Mouse (Mus musculus) heart, adult 18-20 months (tissue): ENCODE data around the gene Mpdu1. TPM values are rescaled to one million over a fixed set of nuclear protein-coding genes. Genes with fewer than 3 reads are reported as not detected.
"Not testable (repeated sequence)": the region's sequence is repeated elsewhere in the genome, so short reads cannot be mapped to it uniquely, and the experiment has no call there.

Source experiments
- DNase-seq, 2 experiments: peaks; one replicate each; pipeline ENCODE4 v3.0.0; 2021 to 2022; ENCODE audit warnings: mixed read lengths in 1 of 2
- long read RNA-seq, 2 experiments: library from polyadenylated mRNA; stranded (forward); transcript quantifications; one replicate each; pipeline ENCODE4 v2.0.0; 2021
- total RNA-seq, 2 experiments: library from RNA; stranded (reverse); gene quantifications; 2 replicates each; pipeline ENCODE4 v1.2.3; 2021

The Mpdu1 gene
- 10 to 100 TPM; 12.3 to 15.6 TPM for total RNA-seq
- long read RNA-seq, experiment 1, partial matches to known transcripts: 0 of 2 reads
- long read RNA-seq, experiment 1, other reads (novel, unspliced or antisense): 1 of 2 reads
- long read RNA-seq, experiment 2, partial matches to known transcripts: 0 of 4 reads
- long read RNA-seq, experiment 2, other reads (novel, unspliced or antisense): 3 of 4 reads

DNA sequence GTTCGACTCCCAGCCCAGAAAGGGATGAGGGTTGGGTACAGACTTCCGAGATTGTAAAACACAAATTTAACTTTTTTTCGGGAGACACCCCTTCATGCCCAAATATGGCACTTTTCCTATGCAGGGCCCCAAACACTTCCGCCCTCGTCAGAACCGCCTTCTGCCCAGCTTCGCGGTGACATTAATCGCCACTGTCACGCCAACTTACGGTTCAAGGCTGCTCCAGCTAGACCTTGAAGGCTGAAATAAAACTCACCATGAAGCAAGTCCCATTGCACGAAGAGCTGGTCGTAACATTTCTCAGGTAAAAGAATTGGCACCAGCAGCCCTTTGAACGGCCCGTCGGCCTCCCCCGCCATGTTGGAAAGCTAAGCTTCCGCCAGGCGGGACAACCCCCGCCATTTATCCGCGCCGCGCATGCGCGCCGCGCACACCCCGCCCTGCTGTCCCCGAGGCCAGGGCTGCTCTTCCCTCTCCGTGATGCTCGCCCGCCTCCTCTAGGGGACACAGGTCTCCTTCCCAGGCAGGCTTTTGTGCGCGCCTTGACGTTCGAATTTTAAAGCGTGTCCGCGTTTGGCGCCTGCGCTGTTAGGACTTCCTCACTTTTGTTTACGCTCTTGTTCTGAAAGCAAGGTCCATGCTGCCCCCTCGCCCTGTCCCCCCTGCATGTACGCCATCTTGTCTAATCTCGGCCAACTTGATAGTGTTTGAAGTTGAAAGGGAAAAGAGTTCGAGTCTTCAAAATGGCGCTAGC lies at the start of gene Mpdu1:
Mpdu1 (minus strand) TSS at position 430 of the 754 bp plus-strand sequence.
- peak; percentile 94 to 98 for DNase-seq

DNA sequence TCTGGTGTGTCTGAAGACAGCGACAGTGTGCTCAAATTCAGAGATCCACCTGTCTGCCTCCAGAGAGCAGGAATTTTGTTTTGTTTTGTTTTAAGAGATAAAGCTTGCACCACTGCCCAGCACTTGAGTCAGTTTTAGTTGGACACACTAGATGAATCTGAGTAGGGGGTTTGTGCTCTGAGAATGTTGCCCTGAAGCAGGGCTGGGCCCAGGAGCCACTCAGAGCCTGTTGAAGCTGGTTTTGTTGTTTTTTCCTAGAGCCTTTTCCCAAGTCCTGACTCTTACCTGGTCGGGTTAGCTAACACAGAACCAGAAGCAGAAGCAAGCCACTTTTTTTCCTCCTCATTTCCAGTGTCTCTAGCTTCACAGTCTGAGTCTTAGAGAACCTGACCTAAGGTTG lies 48.6 kb upstream of the Mpdu1 start:
- no peak for DNase-seq

DNA sequence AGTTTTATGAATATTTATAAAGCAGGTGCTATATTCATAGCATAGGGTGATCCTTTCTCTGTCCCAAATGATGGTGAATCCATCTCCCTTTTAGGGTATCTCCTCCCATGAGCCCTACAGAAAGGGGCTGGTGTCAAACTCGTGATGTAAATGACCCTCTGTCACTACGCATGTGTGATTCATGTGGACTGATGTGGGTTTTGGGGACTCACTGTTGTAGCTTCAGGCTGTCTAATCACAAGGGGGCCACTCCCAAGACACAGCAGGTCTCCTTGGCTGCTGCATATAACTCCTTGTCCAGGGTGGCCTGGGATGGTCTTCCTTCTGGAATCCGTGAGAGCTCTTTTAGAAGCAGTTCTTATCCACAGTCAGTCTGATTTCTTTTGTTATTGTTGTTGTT lies 48.0 kb upstream of the Mpdu1 start:
- DNase-seq: no peak

DNA sequence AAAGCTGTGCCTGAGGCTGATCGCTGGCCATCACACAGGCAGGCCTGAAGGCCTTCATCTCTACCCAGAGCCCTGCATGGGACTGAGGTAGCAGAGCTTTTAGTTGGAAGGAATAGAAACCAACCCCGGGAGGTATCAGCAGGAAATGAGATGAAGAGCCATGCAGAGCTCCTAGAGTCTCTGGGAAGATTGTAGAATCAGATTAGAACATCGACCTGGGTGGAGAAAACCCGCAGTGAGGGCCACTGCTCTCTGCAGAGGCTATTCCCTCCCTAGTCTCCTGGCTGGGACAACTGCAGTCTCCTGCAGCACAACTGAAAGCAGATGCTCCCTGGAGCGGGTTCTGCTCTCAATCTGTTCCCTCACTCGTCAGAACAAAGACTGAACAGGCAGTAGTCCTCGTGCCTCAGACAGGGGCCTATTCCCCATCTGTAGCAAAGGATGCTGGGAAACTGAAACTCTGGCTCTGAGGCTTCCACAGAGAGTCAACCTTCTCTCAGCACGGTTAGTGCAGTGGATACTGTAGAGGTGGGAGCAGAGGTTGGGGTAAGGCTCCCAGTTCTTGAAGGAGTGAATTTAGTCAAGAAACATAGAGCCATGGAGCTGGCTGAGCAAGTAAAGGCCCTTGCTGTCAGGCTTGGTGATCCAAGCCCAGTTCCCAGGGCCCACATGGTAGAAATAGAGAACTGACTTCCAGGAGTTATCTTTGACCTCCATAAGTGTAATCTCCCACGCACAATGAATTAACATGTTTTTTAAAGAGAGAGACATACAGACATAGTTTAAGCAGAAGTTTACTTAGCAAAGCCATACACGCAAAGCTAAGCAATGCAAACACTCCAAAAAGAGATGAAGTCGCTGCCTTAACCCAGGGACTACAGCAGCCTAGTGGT lies 47.4 kb upstream of the Mpdu1 start:
- no peak for DNase-seq

DNA sequence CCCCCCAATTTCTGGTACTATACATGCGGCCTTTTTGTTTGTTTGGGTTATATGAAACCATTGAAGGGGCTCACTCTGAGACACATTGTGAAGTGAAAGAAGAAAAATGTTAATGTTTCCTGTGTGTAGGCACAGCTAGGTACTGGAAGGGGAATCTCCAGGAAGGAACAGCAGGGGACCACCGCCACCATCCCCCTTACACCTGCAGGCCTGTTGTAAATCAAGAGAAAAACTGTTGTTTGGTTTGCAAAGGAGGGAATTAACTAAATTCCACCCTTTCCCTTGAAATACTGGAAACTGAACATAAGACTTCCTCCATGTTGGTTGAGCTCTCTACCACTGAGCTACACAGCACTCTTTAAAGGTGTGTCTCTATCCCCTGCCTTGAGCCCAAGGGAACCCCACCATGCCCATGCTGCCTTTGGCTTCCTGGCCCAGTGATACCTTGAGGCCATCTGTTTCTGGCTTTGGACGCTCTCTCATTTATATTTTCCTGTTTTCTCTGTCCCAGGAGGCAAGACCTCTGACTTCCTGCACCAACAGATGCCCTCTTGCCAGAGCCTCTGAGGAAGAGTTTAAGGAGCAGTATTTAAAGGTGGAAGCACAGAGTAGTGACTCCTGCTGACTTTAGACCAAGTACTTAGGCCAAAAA lies 46.3 kb upstream of the Mpdu1 start:
- DNase-seq: no peak

DNA sequence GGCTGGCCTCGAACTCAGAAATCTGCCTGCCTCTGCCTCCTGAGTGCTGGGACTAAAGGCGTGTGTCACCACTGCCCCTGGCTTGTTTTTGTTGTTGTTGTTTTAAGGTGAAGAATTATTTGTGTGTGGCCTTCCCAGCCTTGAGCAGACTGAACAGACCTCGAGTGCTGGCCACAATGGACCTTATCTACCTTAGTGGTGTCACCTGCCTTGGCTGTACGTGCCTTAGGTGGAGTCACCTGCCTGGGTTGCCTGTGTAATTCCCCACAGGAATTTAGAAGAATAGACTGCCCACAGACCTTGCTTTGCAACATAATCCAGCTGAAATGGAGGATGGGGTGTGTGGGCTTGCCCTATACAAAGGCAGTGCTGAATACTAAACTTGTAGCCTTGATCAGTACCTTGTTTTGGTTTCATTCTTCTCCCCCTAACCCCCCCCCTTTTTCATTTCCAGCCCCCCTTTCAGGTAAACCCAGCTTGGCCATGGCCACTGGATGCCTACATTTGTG lies 45.5 kb upstream of the Mpdu1 start:
- no peak for DNase-seq

DNA sequence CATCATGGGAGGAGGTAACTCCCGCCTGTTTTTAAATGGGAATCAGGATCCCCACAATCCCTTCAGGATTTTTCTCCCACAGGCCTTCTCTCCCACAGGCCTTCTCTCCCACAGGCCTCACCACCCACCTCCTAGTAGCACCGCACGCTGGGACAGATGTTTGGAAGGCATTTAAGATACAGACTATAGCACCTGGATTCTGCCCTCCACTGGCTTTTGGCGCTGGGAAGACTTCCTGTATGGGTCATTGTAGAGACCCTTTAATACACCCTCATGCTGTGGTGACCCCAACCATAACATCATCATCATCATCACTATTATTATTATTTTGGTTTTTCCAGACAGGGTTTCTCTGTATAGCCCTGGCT lies 45.0 kb upstream of the Mpdu1 start:
- DNase-seq: no peak

DNA sequence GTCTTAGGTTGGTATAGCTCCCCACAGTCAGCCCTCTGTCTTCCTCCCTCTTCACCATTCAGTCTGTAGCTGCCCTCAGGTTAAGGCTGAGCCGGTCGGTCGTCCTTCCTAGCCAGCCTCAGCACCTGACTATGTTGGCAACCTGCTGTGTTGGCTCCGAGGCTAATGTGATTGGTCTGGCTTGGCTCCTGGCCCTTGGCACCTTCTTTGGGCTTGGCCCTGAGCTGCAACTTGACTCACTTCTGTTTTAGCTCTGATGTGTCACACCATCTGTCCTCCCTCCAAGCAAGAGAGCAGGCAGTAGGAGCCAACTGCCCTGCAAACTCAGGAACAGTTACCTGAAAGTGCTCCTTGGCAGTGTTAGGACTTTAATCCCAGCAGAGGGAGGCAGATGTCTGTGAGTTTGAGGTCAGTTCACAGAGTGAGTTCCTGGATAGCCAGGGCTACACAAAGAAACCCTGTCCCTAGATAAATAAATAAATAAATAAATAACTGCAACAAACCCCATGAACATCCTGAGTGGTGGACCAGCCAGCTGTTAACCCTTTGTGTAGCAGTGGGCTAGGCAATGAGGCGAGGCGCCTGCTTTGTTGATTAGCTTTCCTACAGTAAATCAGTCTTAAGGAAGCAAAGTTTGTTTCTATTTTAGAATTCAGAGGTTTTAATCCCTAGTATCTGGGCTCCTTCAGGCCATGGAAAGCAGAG lies 44.5 kb upstream of the Mpdu1 start:
- DNase-seq: peak; percentile 87 to 89

DNA sequence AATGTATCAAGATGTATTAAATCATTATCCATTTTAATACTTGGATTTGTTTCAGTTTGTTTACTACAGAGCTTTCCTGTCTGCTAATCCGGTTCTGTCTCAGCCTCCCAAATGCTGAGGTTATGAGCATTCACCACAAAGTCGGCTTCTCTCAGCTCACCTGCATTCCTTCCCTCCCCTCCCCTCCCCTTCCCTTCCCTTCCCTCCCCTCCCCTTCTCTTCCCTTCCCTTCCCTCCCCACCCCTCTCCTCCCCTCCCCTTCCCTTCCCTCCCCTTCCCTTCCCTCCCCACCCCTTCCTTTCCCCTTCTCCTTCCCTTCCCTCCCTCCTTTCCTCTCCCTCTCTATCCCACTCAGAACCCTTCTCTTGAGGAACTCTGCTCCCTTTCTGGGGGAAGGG lies 42.2 kb upstream of the Mpdu1 start:
- DNase-seq: no peak

DNA sequence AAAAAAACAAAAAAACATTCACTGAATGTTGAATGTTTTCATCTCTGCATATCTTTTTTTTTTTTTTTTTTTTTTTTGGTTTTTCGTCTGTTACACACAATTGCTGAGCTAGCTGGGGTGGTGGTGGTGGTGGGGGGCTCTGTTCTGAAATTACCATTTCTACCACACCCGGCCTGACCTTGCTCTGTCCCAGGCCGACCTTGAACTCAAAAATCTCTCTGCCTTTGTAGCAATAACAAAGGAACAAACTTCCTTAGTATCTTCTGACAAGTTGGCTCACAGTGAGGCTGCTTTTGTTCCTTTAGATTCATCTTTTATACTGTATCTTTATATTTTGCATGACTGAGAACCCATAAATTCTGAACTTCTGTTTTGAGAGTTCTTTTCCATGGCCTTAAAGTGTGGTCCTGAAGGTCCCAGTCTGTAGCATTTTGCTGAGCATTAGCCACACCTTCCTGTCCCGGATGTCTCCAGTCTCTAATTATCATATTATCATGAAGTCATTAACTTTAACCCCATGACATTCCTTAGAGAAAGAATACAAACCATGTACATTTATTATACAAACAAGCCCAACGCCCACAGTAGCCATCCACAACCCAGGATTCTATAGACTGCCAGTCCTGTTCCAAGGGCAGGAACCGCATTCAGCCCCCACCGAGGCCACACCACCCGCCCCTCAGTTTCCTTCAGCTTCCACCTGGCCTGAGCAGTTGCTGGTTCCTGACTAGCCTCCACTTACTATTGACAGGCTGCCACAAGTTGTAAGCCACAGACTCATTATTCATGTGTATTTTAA lies 41.6 kb upstream of the Mpdu1 start:
- no peak for DNase-seq

DNA sequence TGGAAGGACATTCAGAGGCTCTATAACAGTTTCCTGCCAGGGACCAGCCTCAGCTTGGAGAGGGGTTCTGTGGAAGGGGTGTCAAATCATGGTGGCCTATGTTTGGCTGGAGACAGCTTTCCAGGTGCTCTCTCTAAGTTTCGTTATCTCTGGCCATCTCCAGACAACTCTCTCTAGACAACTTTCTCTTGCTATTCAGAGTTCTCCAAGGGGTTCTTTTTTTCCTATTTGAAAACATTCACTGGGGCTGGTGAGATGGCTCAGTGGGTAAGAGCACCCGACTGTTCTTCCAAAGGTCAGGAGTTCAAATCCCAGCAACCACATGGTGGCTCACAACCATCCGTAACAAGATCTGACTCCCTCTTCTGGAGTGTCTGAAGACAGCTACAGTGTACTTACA lies 40.9 kb upstream of the Mpdu1 start:
- DNase-seq: not testable (repeated sequence)

DNA sequence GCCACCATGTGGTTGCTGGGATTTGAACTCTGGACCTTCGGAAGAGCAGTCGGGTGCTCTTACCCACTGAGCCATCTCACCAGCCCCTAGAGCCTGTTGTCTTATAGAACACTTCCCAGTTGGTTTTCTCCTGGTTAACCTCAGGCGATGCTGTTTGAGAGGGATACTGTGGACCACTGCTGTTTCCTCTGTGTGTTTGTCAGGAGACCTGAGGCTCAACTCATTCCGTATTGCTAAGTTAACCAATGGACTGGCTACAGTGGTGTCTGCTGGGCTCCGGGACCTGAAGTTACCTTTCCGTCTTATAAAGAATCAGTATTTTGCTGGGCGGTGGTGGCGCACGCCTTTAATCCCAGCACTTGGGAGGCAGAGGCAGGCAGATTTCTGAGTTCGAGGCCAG lies 40.4 kb upstream of the Mpdu1 start:
- DNase-seq: not testable (repeated sequence)

DNA sequence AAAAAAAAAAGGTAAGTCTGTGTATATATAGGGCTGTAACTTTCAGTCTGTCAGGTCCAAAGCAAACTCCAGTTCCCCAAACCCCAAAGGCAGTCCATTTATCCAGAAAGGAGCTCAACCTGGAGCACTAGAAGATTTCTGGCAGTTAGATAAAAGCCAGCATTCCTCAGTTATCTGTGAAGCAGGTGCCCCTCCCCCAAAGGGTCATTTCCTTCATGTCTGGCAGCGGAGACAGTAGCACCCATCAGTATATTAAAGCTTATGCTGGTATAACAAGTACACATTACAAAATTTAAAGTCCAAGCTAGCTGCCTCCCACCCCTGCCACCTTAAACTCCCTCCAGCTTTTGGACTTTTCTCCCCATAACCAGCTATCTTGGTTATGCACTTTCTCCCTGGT lies 37.2 kb upstream of the Mpdu1 start:
- DNase-seq: no peak

DNA sequence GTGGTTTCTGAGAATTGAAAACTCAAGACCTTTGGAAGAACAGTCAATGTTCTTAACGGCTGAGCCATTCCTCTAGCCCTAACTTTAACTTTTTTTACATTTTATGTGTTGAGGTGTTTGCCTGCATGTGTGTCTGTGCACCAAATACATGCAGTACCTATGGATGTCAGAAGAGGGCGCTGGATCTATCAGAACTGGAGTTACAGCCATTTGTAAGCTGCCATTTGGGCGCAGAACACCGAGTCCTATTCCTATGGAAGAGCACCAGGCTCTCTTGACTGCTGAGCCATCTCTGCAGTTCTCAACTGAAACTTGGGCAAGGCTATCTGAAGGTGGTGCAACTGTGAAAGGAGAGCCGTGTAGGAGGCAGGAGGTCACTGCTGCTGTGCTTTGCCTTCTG lies 36.1 kb upstream of the Mpdu1 start:
- no peak for DNase-seq

DNA sequence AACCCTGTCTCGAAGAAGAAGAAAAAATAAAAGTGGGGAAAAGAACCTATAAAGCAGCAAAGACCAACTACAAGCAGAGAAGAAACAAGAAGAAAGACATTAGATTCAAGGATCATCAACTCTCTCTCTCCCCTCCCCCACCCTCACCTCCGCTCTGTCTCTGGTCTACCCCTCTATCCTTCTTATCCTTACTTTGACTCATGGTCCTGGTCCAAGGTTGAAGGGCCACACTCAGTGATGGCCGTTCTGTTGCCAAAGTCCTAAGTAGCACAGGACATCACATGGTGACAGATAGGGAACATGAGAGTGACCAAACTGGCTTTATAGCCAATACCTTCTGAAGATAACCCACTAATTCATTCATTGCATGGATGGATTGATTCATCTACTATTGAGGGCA lies 35.0 kb upstream of the Mpdu1 start:
- DNase-seq: no peak

DNA sequence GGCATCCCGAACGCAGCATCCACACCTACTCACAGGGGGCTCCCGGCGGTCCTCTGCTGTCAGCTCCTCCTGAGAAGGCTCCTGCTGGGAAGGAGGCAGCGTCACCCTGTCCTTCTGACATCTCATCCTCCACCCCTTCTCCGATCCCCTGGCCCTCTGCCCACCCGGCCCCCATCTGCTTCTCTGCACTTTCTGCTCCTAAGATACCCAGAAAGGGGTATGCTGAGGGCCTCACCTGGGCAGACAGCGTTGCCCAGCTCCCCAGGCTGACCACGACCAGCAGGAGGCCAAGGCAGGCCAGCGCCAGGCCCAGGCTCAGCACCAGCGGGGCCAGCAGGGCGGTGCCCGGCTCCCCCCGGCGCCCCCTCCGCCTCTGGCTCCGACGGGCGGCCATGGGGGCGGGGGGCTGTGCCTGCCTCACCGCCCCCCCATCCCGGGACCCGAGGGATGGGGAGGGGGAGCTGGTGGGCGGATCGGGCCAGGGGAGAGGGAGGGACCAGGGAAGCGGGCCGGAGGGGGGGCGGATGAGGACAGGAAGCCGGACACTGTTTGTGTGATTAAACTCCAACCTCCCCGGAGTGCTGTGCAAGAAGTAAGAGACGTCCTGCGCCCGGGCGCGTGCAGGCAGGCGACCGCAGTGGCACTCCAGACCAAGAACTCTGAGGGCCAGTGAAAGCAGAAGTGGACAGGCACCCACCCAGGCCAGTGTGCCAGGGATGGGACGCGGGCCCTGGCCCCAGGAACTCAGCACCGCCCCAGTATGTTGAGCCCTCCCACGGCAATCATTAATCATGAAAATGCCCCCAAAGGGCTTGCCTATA lies 33.1 kb upstream of the Mpdu1 start, which contains the start of the genes Tnfsf12 and Tnfsfm13:
Tnfsf12 (minus strand) TSS at position 489 of the 821 bp plus-strand sequence.
Tnfsfm13 (minus strand) TSS at position 738 of the 821 bp plus-strand sequence.
- peak; percentile 89 to 92 for DNase-seq

DNA sequence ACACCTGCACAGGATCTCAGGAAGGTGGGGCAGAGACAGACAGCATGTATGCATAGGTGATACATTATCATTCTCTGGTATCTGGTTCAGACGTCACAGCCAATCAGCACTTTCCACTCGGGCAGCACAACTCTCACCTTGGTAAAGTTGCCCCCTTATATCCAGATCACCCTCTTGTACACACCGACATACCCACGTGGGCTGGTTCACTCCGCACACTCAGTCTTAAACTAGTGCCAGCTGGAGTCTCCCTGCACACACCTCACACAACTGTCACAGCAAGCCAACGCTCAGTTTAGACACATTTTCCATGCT lies 32.6 kb upstream of the Mpdu1 start:
- no peak for DNase-seq

DNA sequence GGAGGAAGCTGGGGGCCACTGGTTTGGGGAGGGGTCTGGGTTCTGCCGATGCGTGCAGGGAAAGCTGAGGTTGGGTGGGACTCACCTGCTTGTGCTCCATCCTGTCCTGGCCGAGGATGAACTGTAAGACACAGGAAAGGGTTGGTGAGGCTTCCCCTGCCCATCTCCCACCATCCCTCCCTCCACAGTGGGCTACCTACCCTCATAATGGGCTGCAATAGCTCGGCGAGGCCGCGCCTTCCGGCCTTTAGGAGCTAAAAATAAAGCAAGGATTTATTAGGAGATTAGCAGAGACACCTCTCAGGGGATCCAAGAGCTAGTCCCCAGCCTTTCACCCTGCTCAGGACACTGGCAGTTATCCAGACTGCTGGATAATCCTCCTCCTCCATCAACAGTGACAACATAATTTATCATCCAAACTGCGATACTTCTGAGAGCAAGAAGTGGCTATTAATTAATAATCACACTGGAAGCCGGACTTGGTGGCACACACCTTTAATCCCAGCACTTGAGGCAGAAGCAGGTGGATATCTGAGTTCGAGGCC lies 31.1 kb upstream of the Mpdu1 start:
- DNase-seq: no peak

DNA sequence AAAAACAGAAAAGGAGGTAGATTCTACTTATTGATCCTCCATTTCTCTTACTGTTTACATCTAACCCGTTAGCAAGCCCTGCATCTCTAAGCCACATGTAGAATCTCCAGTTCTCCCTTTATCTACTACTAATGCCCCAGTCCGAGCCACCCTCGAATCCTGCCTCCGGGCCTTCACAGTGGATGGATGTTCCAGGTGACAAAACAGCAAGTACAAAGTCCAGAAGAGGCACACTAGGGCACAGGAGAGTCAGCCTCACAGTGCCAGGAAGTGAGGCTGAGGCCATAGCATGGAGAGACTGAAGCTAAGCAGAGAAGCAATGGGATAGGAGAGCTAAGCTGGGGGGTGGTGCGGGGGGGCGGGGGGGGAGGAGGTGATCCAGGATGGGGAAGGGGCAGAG lies 30.4 kb upstream of the Mpdu1 start:
- no peak for DNase-seq
